Mouse (Mus musculus): ENCODE data around the gene Fabp2. TPM values are rescaled to one million over a fixed set of nuclear protein-coding genes. Genes with fewer than 3 reads are reported as not detected.

Fabp2 gene
- total and polyA plus RNA-seq, 3 experiments, result not detected

- Histone ChIP-seq H3K4me1 (ENCODE audit: control insufficient read depth, insufficient read depth, low read length) (no peaks in the 10 kb centered on the region), H3K9ac (ENCODE audit: low read depth, low read length) (no peak overlapping the region), H3K27me3 (ENCODE audit: control insufficient read depth, insufficient read depth, low read length) (no peaks in the 10 kb centered on the region), H3K36me3 (ENCODE audit: control insufficient read depth, insufficient read depth, low read length) (no peaks in the 10 kb centered on the region), H3K4me3 (no peak overlapping the region), H3K79me2 (replicated peaks; ENCODE audit: control insufficient read depth, insufficient read depth, low read length) (no peaks in the 10 kb centered on the region), H3K27ac (no peak overlapping the region)
- DNase-seq, result no peak
- intact Hi-C loops (cut with DNase I), result no loop called here
- 68% methylated on average over 6 of the region's 6 CpGs for WGBS
- TF ChIP-seq CTCF (IDR thresholded peaks at IDR 0.05) (no peak), EP300 (IDR thresholded peaks at IDR 0.05; ENCODE audit: insufficient read depth, low read depth, low read length) (no peak), POLR2A (IDR thresholded peaks at IDR 0.05; ENCODE audit: insufficient read depth, low read depth, low read length) (no peak)
Observed at GRCm38 (mm10) chr3:122916191-122916680, 21.4 kb downstream of the Fabp2 start.

- 55% methylated on average over 2 of the region's 2 CpGs for WGBS
- TF ChIP-seq EP300 (IDR thresholded peaks at IDR 0.05; ENCODE audit: insufficient read depth, low read depth, low read length) (no peak), POLR2A (IDR thresholded peaks at IDR 0.05; ENCODE audit: insufficient read depth, low read depth, low read length) (no peak), CTCF (IDR thresholded peaks at IDR 0.05) (no peak)
- DNase-seq, result no peak
- Histone ChIP-seq H3K27ac (no peak overlapping the region), H3K9ac (ENCODE audit: low read depth, low read length) (no peak overlapping the region), H3K27me3 (ENCODE audit: control insufficient read depth, insufficient read depth, low read length) (no peaks in the 10 kb centered on the region), H3K4me3 (no peak overlapping the region), H3K36me3 (ENCODE audit: control insufficient read depth, insufficient read depth, low read length) (no peaks in the 10 kb centered on the region), H3K4me1 (ENCODE audit: control insufficient read depth, insufficient read depth, low read length) (no peaks in the 10 kb centered on the region), H3K79me2 (replicated peaks; ENCODE audit: control insufficient read depth, insufficient read depth, low read length) (no peaks in the 10 kb centered on the region)
- intact Hi-C loops (cut with DNase I), result no loop called here
Observed at GRCm38 (mm10) chr3:122918672-122919071, 23.8 kb downstream of the Fabp2 start.

GRCm38 (mm10) chr3:122919260-122919659 lies 24.4 kb downstream of the Fabp2 start, which contains the start of gene Gm10959:
Gene Gm10959, minus strand, starts transcription at chr3:122919360.
- Histone ChIP-seq H3K4me3 (no peak within 1 kb of the TSS), H3K36me3 (ENCODE audit: control insufficient read depth, insufficient read depth, low read length) (no peaks in the 10 kb centered on the region), H3K9ac (ENCODE audit: low read depth, low read length) (no peak within 1 kb of the TSS), H3K4me1 (ENCODE audit: control insufficient read depth, insufficient read depth, low read length) (no peaks in the 10 kb centered on the region), H3K27me3 (ENCODE audit: control insufficient read depth, insufficient read depth, low read length) (no peaks in the 10 kb centered on the region), H3K27ac (no peak within 1 kb of the TSS), H3K79me2 (replicated peaks; ENCODE audit: control insufficient read depth, insufficient read depth, low read length) (no peaks in the 10 kb centered on the region)
- 89% methylated on average over 8 of the region's 8 CpGs for WGBS
- DNase-seq, result no peak
- intact Hi-C loops (cut with DNase I), result no loop called here
- no peak for TF ChIP-seq EP300 (IDR thresholded peaks at IDR 0.05; ENCODE audit: insufficient read depth, low read depth, low read length)

- H3K9ac ChIP-seq (ENCODE audit: low read depth, low read length), result no peak overlapping the region
- intact Hi-C loops (cut with DNase I), result loop anchor here (10.0 kb wide), 2 partner anchors 584 to 1626 kb away; partner anchors contain the start of gene Alg14
- peaks cover 2% of the 10 kb centered on the region for H3K4me1 ChIP-seq (ENCODE audit: control insufficient read depth, insufficient read depth, low read length)
- H3K36me3 ChIP-seq (ENCODE audit: control insufficient read depth, insufficient read depth, low read length), result no peaks in the 10 kb centered on the region
- no peaks in the 10 kb centered on the region for H3K27me3 ChIP-seq (ENCODE audit: control insufficient read depth, insufficient read depth, low read length)
- TF ChIP-seq CTCF (IDR thresholded peaks at IDR 0.05) (no peak), EP300 (IDR thresholded peaks at IDR 0.05; ENCODE audit: insufficient read depth, low read depth, low read length) (no peak), POLR2A (IDR thresholded peaks at IDR 0.05; ENCODE audit: insufficient read depth, low read depth, low read length) (no peak)
- WGBS, result 65% methylated on average over 8 of the region's 8 CpGs
- no peak overlapping the region for H3K4me3 ChIP-seq
- no peaks in the 10 kb centered on the region for H3K79me2 ChIP-seq (replicated peaks; ENCODE audit: control insufficient read depth, insufficient read depth, low read length)
- no peak overlapping the region for H3K27ac ChIP-seq
- no peak for DNase-seq
Observed at GRCm38 (mm10) chr3:122920572-122921435, 25.9 kb downstream of the Fabp2 start.

GRCm38 (mm10) chr3:122921676-122922527 lies 27.0 kb downstream of the Fabp2 start:
- no peak for DNase-seq
- no peak overlapping the region for H3K9ac ChIP-seq (ENCODE audit: low read depth, low read length)
- TF ChIP-seq EP300 (IDR thresholded peaks at IDR 0.05; ENCODE audit: insufficient read depth, low read depth, low read length) (no peak), POLR2A (IDR thresholded peaks at IDR 0.05; ENCODE audit: insufficient read depth, low read depth, low read length) (no peak), CTCF (IDR thresholded peaks at IDR 0.05) (no peak)
- H3K36me3 ChIP-seq (ENCODE audit: control insufficient read depth, insufficient read depth, low read length), result no peaks in the 10 kb centered on the region
- 80% methylated on average over 8 of the region's 8 CpGs for WGBS
- intact Hi-C loops (cut with DNase I), result loop anchor here (10.0 kb wide), 2 partner anchors 583 to 1627 kb away; partner anchors contain the start of gene Alg14
- H3K4me1 ChIP-seq (ENCODE audit: control insufficient read depth, insufficient read depth, low read length), result peaks cover 2% of the 10 kb centered on the region
- H3K79me2 ChIP-seq (replicated peaks; ENCODE audit: control insufficient read depth, insufficient read depth, low read length), result no peaks in the 10 kb centered on the region
- no peak overlapping the region for H3K4me3 ChIP-seq
- no peak overlapping the region for H3K27ac ChIP-seq
- H3K27me3 ChIP-seq (ENCODE audit: control insufficient read depth, insufficient read depth, low read length), result no peaks in the 10 kb centered on the region
